Mouse (Mus musculus) cerebellum, postnatal 25 days (tissue): ENCODE data around the gene Cbx1.
"Not testable (repeated sequence)": the region's sequence is repeated elsewhere in the genome, so short reads cannot be mapped to it uniquely, and the experiment has no call there.

Source experiments
- DNase-seq, 2 experiments: peaks; one replicate each; pipeline ENCODE4 v3.0.0; 2021; ENCODE audit warnings: mixed read lengths in 2 of 2

Cbx1 gene

GRCm38 (mm10) chr11:96839877-96840276, 51.0 kb downstream of the Cbx1 start:
- no peak for DNase-seq

- DNase-seq, result peak; percentile 35 to 44
Measured at GRCm38 (mm10) chr11:96840290-96840689, 51.4 kb downstream of the Cbx1 start.

GRCm38 (mm10) chr11:96843627-96844026, 54.7 kb downstream of the Cbx1 start:
- DNase-seq, result no peak

- DNase-seq, result no peak
Measured at GRCm38 (mm10) chr11:96847240-96847639, 58.3 kb downstream of the Cbx1 start.

- no peak for DNase-seq
Measured at GRCm38 (mm10) chr11:96848694-96849093, 59.8 kb downstream of the Cbx1 start.

GRCm38 (mm10) chr11:96849145-96849544, 60.2 kb downstream of the Cbx1 start:
- not testable (repeated sequence) for DNase-seq

GRCm38 (mm10) chr11:96849681-96850467, 60.9 kb downstream of the Cbx1 start, which contains the start of gene Copz2:
TSS of gene Copz2 (plus strand) at chr11:96849870.
- DNase-seq, result peak in 1 of 2 experiments; percentile 11

- DNase-seq, result no peak
Measured at GRCm38 (mm10) chr11:96857446-96857845, 68.5 kb downstream of the Cbx1 start.
